Mouse (Mus musculus): ENCODE measurements around the gene Pgm5.

DNA sequence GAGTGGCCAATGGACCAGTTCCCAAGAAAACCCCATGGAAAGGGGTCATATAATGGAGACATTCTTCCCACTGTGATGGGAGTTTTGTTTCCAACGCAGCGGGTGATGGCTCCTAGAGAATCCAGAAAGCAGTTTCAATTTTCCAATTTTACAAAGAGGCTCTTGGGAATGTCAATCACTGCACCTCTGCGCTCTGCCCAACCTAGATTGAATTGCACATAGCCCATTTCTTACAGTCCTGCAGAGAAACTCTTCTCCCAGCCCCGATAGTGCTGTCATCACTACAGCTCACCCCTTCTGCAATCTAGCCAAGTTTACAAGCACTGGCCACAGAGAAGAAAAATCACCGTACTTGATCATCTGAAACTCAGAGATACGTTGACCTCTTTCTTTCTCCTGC lies 119.0 kb downstream of the Pgm5 start:
- TF ChIP-seq CTCF (IDR thresholded peaks at IDR 0.05; ENCODE audit: extremely low read depth, insufficient read depth, insufficient read length, insufficient replicate concordance) (no peak), POLR2A (IDR thresholded peaks at IDR 0.05; ENCODE audit: low read depth, low read length) (no peak)
